Mouse (Mus musculus) gastrocnemius, postnatal 4 days (tissue): ENCODE measurements at regions not wholly inside any gene's neighbourhood (a gene's known extent, or its start where the extent isn't known, plus 50 kb on each side); places are given as distances from the start of the nearest gene placed in this dataset.

ENCODE experiments used
- DNase-seq, 2 experiments: peaks; one replicate each; pipeline ENCODE4 v3.0.0; 2021 to 2022; ENCODE audit warnings: low spot score in 2 of 2, mixed read lengths in 2 of 2

GRCm38 (mm10) chr5:80484676-80485075 is 535.3 kb upstream of the Adgrl3 start:
- DNase-seq = no peak

DNA sequence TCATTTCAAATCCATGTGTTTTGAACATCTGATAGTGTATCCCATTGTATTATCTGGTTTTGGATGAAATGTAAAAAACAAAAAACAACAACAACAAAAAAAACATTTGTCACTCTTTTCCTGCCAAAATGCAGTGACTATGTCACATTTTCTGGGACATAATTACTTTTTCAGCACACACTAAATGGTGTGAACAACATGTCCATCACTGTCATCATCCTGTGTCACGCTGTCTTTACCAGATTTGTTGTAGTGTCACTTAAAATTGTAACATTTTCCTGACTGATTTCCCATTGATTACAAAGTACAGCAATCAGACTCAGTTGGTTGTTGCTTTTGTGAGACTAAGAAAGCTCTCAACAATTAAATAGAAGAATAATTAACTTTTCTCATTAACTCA is 531.6 kb upstream of the Adgrl3 start:
- DNase-seq = no peak

GRCm38 (mm10) chr5:80508672-80509071 is 511.3 kb upstream of the Adgrl3 start:
- DNase-seq = peak in 1 of 2 experiments; percentile 39

- DNase-seq = no peak
These were observed 479.9 kb upstream of the Adgrl3 start for GRCm38 (mm10) chr5:80539997-80540396.

DNA sequence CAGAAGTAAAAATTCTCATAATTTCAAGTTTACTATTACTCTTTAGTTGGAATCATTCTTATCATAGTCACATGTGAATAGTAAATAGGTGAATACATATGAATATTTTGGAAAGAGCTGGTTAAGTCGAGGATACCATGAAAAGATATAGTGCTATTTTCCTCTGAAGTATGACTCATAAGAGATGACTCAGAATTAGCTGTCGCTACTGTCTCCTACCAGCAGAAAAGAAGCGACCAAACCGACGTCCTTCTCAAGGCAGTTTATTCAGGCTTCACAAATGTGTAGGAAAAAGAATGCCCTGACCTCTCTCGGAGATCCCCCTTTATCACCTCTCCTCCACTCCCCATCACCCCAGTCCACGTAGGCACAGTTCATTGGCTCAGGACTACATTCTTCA is 468.3 kb upstream of the Adgrl3 start:
- DNase-seq = no peak

DNA sequence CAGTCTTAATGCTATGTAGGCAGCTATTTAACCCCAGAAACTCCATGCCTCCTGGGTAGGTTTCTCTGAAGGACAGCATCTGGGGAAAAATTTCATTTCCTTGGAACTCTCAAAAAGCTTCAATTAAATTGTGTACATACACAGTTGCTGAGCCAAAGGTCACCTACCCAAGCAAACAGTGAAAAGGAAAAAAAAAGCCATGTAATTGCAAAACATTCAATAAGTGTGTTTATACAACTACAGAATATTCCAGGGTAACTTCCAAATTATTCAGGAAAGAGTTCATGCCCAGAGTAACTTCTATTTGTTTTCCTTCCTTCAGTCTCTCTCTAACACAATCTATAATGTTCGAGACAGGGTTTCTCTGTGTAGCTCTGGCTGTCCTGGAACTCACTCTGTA is 441.2 kb upstream of the Adgrl3 start:
- DNase-seq = no peak

DNA sequence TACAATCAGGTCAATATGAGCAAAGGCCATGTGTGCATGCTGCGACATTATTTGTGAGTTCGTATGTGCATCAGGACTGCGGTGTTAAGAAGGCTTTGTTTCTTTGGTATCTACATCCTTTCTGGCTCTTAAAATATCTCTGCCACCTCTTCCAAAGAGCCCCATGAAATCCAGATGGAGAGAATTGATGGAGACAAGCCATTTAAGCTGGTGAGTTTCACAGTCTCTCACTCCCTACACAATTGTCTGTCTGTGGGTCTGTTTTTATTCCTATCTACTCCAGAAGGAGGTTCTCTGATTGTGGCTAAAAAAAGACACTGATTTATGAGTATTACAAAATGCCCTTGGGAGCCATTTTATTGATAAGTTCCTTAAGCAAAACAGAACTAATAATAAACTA is 408.4 kb upstream of the Adgrl3 start:
- DNase-seq = no peak

GRCm38 (mm10) chr5:80627225-80627624 is 392.7 kb upstream of the Adgrl3 start:
- peak in 1 of 2 experiments; percentile 7 for DNase-seq

GRCm38 (mm10) chr5:80659043-80659442 is 360.9 kb upstream of the Adgrl3 start:
- DNase-seq = no peak

- DNase-seq = no peak
These were observed 360.4 kb upstream of the Adgrl3 start for GRCm38 (mm10) chr5:80659530-80659929.

- DNase-seq = no peak
These were observed 349.5 kb upstream of the Adgrl3 start for GRCm38 (mm10) chr5:80670258-80670947.

- no peak for DNase-seq
These were observed 336.5 kb upstream of the Adgrl3 start for GRCm38 (mm10) chr5:80683431-80683830.

- no peak for DNase-seq
These were observed 319.1 kb upstream of the Adgrl3 start for GRCm38 (mm10) chr5:80700848-80701247.

GRCm38 (mm10) chr5:80704732-80705131 is 315.2 kb upstream of the Adgrl3 start:
- no peak for DNase-seq

GRCm38 (mm10) chr5:80706645-80707056 is 313.3 kb upstream of the Adgrl3 start:
- DNase-seq = no peak
